Mouse (Mus musculus) stomach, postnatal 0 days (tissue): ENCODE measurements around the gene Dhx37.

Experiments used
- CTCF ChIP-seq: IDR thresholded peaks from 2 replicates; pipeline ENCODE4 v1.5.1; 2016; ENCODE audit warnings: antibody characterized with exemption, low read depth, mild to moderate bottlenecking, moderate library complexity
- EP300 ChIP-seq: optimal IDR thresholded peaks from 2 replicates; pipeline ENCODE3; 2016; ENCODE audit warnings: antibody characterized with exemption

DNA sequence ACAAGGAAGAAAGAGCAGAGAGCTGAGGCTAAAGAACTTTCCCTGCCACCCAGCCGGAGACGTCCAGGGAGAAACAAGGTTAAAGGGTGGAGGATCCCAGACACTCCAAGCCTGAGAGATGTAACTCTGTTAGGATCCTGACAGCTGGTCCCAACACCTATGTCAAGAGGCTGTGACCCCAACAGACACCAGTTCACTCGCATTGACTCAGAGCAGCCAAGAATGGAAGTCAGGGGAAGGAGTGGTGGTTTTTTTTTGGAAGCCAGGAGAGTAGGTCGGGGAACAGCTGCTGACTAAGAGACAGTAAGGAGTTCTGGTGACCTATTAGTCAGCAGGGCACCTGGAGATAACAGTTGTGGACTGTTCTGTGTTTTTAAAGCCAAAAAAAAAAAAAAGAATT, 61.9 kb downstream of the Dhx37 start:
- no peak for TF ChIP-seq EP300
- TF ChIP-seq CTCF = no peak
